1 mouse cellular context compared by ENCODE assay signal in the genomic region with DNA sequence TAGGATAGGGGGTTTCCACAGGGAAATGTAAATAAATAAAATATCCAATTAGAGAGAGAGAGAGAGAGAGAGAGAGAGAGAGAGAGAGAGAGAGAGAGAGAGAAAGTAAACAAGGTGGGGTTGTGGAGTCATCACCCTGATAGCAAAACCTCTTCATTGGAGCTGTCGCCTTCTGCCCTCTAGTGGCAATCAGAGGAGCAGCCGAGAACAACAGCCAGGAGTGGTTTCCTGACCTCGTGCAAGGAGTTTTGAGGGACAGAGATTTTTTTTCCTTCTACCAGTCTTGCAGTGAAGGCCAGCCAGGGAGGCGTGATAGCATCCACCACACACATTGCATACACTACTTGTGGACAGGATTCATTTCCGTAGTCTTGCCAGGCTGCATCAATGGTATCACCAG.
TF ChIP-seq lines count a peak whose summit lies in the region.

No protein-coding gene starts in this region.

TF ChIP-seq in MEL, 35 proteins besides CTCF, POLR2A, EP300 and RAD21 (continued from another document):
- peak; percentile 46; the same call in 1 of the 2 replicates for TF ChIP-seq SIN3A (IDR thresholded peaks at IDR 0.05; ENCODE audit: low read length)
- peak; percentile 38 for TF ChIP-seq ZC3H11A (IDR thresholded peaks at IDR 0.05; ENCODE audit: low read depth, low read length)
- TF ChIP-seq ETS1 (IDR thresholded peaks at IDR 0.05; ENCODE audit: low read depth, low read length) = no peak
- peak; percentile 5; the same call in 1 of the 2 replicates for TF ChIP-seq GATA1 (IDR thresholded peaks at IDR 0.05; ENCODE audit: low read depth, low read length)
- peak; percentile 39; the same call in 1 of the 2 replicates for TF ChIP-seq MXI1 (IDR thresholded peaks at IDR 0.05; ENCODE audit: low read depth, low read length)
- peak; percentile 49; the same call in 1 of the 2 replicates for TF ChIP-seq MAX (IDR thresholded peaks at IDR 0.05; ENCODE audit: low read length)
- peak; percentile 48; the same call in 1 of the 2 replicates for TF ChIP-seq MYC (IDR thresholded peaks at IDR 0.05; ENCODE audit: low read depth, low read length)
